Comparison of ENCODE assay signal across 8 mouse cellular contexts in genomic region chr9:55540391-55540770, GRCm38 (mm10). TPM values are rescaled to one million over a fixed set of nuclear protein-coding genes. Genes with fewer than 3 reads are reported as not detected.
A peak's percentile ranks its signal among the peaks of the same experiment; 100 is the strongest.
DNase-seq lines count a peak whose midpoint lies in the region; ATAC-seq and TF ChIP-seq lines count a peak whose summit lies in the region.
"Had no signal": no experiment of that assay in that cellular context is flagged by ENCODE, and none has a peak within 500 bp of the region (broad histone marks: within the 10 kb centered on the region; RNA-seq: fewer than 3 reads in every experiment).

No protein-coding gene starts in this region.

- H3K9me3 ChIP-seq in neural tube, embryonic 11.5 days (ENCODE audit: control insufficient read depth, low read length): no peaks in the 10 kb centered on the region
- H3K9me3 ChIP-seq in forebrain, embryonic 14.5 days (replicated peaks; ENCODE audit: control insufficient read depth, low read length): no peaks in the 10 kb centered on the region
- no peaks in the 10 kb centered on the region for H3K9me3 ChIP-seq in intestine, postnatal 0 days (ENCODE audit: control insufficient read depth)
- H3K9me3 ChIP-seq in neural tube, embryonic 13.5 days: no peaks in the 10 kb centered on the region

- no peak overlapping the region for H3K27ac ChIP-seq in neural tube, embryonic 11.5 days (ENCODE audit: low read depth, low read length)
- H3K27ac ChIP-seq in forebrain, embryonic 14.5 days (ENCODE audit: low read depth, low read length): no peak overlapping the region
- H3K27ac ChIP-seq in intestine, postnatal 0 days (ENCODE audit: low read depth, low read length): no peak overlapping the region
- H3K27ac ChIP-seq in neural tube, embryonic 13.5 days (replicated peaks): peak overlapping the region; percentile 74

- no peak for TF ChIP-seq CTCF in intestine, postnatal 0 days (IDR thresholded peaks at IDR 0.05; ENCODE audit: low read depth)

- no peak for ATAC-seq in neural tube, embryonic 11.5 days (ENCODE audit: insufficient read depth, low FRiP score, low TSS enrichment)
- ATAC-seq in forebrain, embryonic 14.5 days: peak; percentile 18; the same call in 1 of the 2 replicates
- no peak for ATAC-seq in intestine, postnatal 0 days
- ATAC-seq in neural tube, embryonic 13.5 days (ENCODE audit: low read depth): no peak

- peaks cover 9% of the 10 kb centered on the region for H3K4me1 ChIP-seq in neural tube, embryonic 11.5 days (ENCODE audit: control insufficient read depth, insufficient read depth, low read length)
- H3K4me1 ChIP-seq in forebrain, embryonic 14.5 days (ENCODE audit: control insufficient read depth, insufficient read depth, low read length): peaks cover 5% of the 10 kb centered on the region
- peaks cover 2% of the 10 kb centered on the region; the same call in 1 of the 2 replicates for H3K4me1 ChIP-seq in intestine, postnatal 0 days (replicated peaks; ENCODE audit: control insufficient read depth, insufficient read depth, low read length)
- H3K4me1 ChIP-seq in neural tube, embryonic 13.5 days (replicated peaks): peaks cover 42% of the 10 kb centered on the region

- peak overlapping the region; percentile 49 for H3K4me2 ChIP-seq in neural tube, embryonic 11.5 days (ENCODE audit: low read depth)
- H3K4me2 ChIP-seq in forebrain, embryonic 14.5 days (ENCODE audit: low read length): peak overlapping the region; percentile 67
- H3K4me2 ChIP-seq in intestine, postnatal 0 days (replicated peaks; ENCODE audit: low read depth): peak overlapping the region; percentile 64
- H3K4me2 ChIP-seq in neural tube, embryonic 13.5 days: peak overlapping the region; percentile 56

- H3K36me3 ChIP-seq in neural tube, embryonic 11.5 days (ENCODE audit: control insufficient read depth, insufficient read depth, low read length): no peaks in the 10 kb centered on the region
- no peaks in the 10 kb centered on the region for H3K36me3 ChIP-seq in forebrain, embryonic 14.5 days (ENCODE audit: control insufficient read depth, insufficient read depth, low read length)
- H3K36me3 ChIP-seq in intestine, postnatal 0 days (ENCODE audit: control insufficient read depth, insufficient read depth): no peaks in the 10 kb centered on the region
- no peaks in the 10 kb centered on the region for H3K36me3 ChIP-seq in neural tube, embryonic 13.5 days

- H3K27me3 ChIP-seq in neural tube, embryonic 11.5 days (ENCODE audit: control insufficient read depth, insufficient read depth, low read length): peaks cover 80% of the 10 kb centered on the region
- peaks cover 75% of the 10 kb centered on the region for H3K27me3 ChIP-seq in forebrain, embryonic 14.5 days (replicated peaks; ENCODE audit: control insufficient read depth, insufficient read depth, low read length)
- peaks cover 70% of the 10 kb centered on the region for H3K27me3 ChIP-seq in intestine, postnatal 0 days (replicated peaks; ENCODE audit: control insufficient read depth, insufficient read depth, low read length)
- peaks cover 95% of the 10 kb centered on the region for H3K27me3 ChIP-seq in neural tube, embryonic 13.5 days

- peak overlapping the region; percentile 32 for H3K4me3 ChIP-seq in neural tube, embryonic 11.5 days (ENCODE audit: low read depth, low read length)
- peak overlapping the region; percentile 37 for H3K4me3 ChIP-seq in forebrain, embryonic 14.5 days (ENCODE audit: low read depth, low read length)
- peak overlapping the region; percentile 50 for H3K4me3 ChIP-seq in intestine, postnatal 0 days (ENCODE audit: low read depth, low read length)
- H3K4me3 ChIP-seq in neural tube, embryonic 13.5 days: peak overlapping the region; percentile 38

- WGBS in neural tube, embryonic 11.5 days: 1% methylated on average over 12 of the region's 12 CpGs
- WGBS in forebrain, embryonic 14.5 days: 0% methylated on average over 12 of the region's 12 CpGs
- 3% methylated on average over 12 of the region's 12 CpGs for WGBS in intestine, postnatal 0 days
- 1% methylated on average over 12 of the region's 12 CpGs for WGBS in neural tube, embryonic 13.5 days

- DNase-seq in neural tube, embryonic 11.5 days (ENCODE audit: low spot score): peak; percentile 54
- no peak for DNase-seq in neural tube, embryonic 10.5 days (ENCODE audit: extremely low spot score, low spot score)
- DNase-seq in forebrain, embryonic 14.5 days (ENCODE audit: low spot score): peak; percentile 17
- no peak for DNase-seq in adrenal gland, postnatal 36 days
- DNase-seq in adrenal gland, postnatal 10 days: no peak

- H3K9ac ChIP-seq in neural tube, embryonic 11.5 days (ENCODE audit: low read length): peak overlapping the region; percentile 1
- H3K9ac ChIP-seq in forebrain, embryonic 14.5 days (ENCODE audit: low read length): peak overlapping the region; percentile 21
- 0 out of 2 replicates have a peak overlapping the region, but pooled peaks have one; percentile 22 for H3K9ac ChIP-seq in intestine, postnatal 0 days (ENCODE audit: low read depth, low read length)
- H3K9ac ChIP-seq in neural tube, embryonic 13.5 days: peak overlapping the region; percentile 67; the same call in 1 of the 2 replicates

RNA-seq across cellular contexts. Expression of gene Isl2, which starts 1.9 kb away (rescaled TPM):
- 36.7 and 52.8 TPM in 2 replicates for polyA plus RNA-seq in neural tube, embryonic 11.5 days (2014; fragmentation: Nextera tagmentation; extraction: Ambion mirVana)
- polyA plus RNA-seq in forebrain, embryonic 14.5 days (2014; fragmentation: Nextera tagmentation; extraction: Ambion mirVana): 0.11 TPM in 1 of 2 replicates, not detected in the other
- 1.4 TPM in 2 replicates for polyA plus RNA-seq in intestine, postnatal 0 days (2015; fragmentation: Nextera tagmentation; extraction: Ambion mirVana)
- 55.2 and 62.4 TPM in 2 replicates for polyA plus RNA-seq in neural tube, embryonic 13.5 days (2015; fragmentation: Nextera tagmentation; extraction: Ambion mirVana)
- total RNA-seq in adrenal gland, postnatal 36 days (2021): not detected
- not detected for total RNA-seq in adrenal gland, postnatal 10 days (2021)
- total RNA-seq: left cerebral cortex, adult 8-10 months had no signal

RNA-seq across cellular contexts. Expression of gene Etfa, which starts 28.3 kb away (rescaled TPM):
- polyA plus RNA-seq in neural tube, embryonic 11.5 days (2014; fragmentation: Nextera tagmentation; extraction: Ambion mirVana): 122 and 138 TPM in 2 replicates
- polyA plus RNA-seq in forebrain, embryonic 14.5 days (2014; fragmentation: Nextera tagmentation; extraction: Ambion mirVana): 98.5 and 111 TPM in 2 replicates
- polyA plus RNA-seq in intestine, postnatal 0 days (2015; fragmentation: Nextera tagmentation; extraction: Ambion mirVana): 331 and 336 TPM in 2 replicates
- polyA plus RNA-seq in neural tube, embryonic 13.5 days (2015; fragmentation: Nextera tagmentation; extraction: Ambion mirVana): 106 and 116 TPM in 2 replicates
- 100 to 1,000 TPM; 418 to 565 TPM for total RNA-seq in adrenal gland, postnatal 36 days (2021)
- 1,000 to 10,000 TPM; 1,213 to 1,256 TPM for total RNA-seq in adrenal gland, postnatal 10 days (2021)

Comparison
In these comparisons a context has a peak if more than half of its experiments do, and no peak if none do; other contexts are left out.
1. DNase-seq: peak in neural tube, embryonic 11.5 days (single experiment) and forebrain, embryonic 14.5 days (single experiment); none in neural tube, embryonic 10.5 days (single experiment), adrenal gland, postnatal 36 days (0 of 2) and adrenal gland, postnatal 10 days (single experiment).
2. H3K9ac ChIP-seq: peak in every context shown above with its lines; median percentile 67 in neural tube, embryonic 13.5 days; 22 in intestine, postnatal 0 days; 21 in forebrain, embryonic 14.5 days; 1 in neural tube, embryonic 11.5 days.
3. RNA of gene Isl2, which starts 1.9 kb away (polyA plus RNA-seq): 55.2 to 62.4 TPM in neural tube, embryonic 13.5 days and 36.7 to 52.8 TPM in neural tube, embryonic 11.5 days; 1.4 TPM in intestine, postnatal 0 days and 0.11 TPM in forebrain, embryonic 14.5 days; every median in the first group is over 10 times any median in the second.
4. Peak in every context shown above with its lines, with median percentiles within 50 percentile points of each other: H3K4me2 ChIP-seq and H3K4me3 ChIP-seq.